Mouse (Mus musculus): ENCODE data around the gene Pkhd1. TPM values are rescaled to one million over a fixed set of nuclear protein-coding genes. Genes with fewer than 3 reads are reported as not detected.

Gene Pkhd1
- polyA plus RNA-seq, 1 experiment, result 1.1 TPM

DNA sequence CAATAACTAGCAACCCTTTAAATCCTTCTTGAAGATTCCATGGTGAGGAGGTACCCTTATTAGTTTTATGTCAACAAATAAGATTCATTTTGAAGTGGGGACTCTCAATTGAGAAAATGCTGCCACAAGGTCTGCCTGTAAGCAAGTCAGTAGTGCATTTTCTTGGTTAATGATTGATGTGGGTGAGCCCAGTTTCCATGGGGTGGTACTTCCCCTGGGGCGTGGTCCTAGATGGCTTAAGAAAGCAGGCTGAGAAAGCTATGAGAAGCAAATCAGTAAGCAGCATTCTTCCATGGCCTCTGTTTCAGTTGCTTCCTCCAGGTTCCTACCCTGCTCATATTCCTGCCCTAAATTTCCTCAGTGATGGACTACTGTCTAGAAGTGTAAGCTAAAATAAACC lies 253.4 kb downstream of the Pkhd1 start:
- no peak overlapping the region for H3K4me2 ChIP-seq (ENCODE audit: low read depth)
- no peak overlapping the region for H3K4me3 ChIP-seq
- H3K79me2 ChIP-seq (ENCODE audit: control insufficient read depth, insufficient read depth), result no peaks in the 10 kb centered on the region
- H3ac ChIP-seq (ENCODE audit: control insufficient read depth, insufficient read length), result no peak overlapping the region
- H3K36me3 ChIP-seq (ENCODE audit: control insufficient read depth, insufficient read depth), result no peaks in the 10 kb centered on the region
- no peak for TF ChIP-seq MYOG (IDR thresholded peaks at IDR 0.05; ENCODE audit: control insufficient read depth in 1 of 3, insufficient read depth in 1 of 3, insufficient read length in 2 of 3, low read depth in 2 of 3)
- no peaks in the 10 kb centered on the region for H3K27me3 ChIP-seq (ENCODE audit: control insufficient read depth, insufficient read depth, insufficient read length)

DNA sequence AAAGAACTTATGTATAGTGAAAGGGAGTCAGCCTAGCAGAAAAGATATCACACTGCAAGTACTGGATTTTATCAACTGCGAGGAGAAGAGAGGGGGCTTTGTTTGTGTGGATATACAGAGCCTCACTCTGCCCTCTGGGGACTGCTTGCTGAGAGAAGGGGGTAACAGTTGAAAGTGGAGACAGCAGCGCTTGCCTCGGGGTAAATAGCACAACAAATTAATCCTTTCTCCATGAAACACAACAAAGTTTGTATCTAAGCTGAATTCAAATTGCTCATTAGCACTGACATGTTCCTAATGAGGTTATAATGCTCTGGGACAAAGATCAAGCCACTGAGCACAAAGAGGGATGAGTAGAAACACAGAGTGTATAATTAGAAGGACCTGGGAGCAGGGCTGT lies 273.2 kb downstream of the Pkhd1 start:
- TF ChIP-seq USF1 (IDR thresholded peaks at IDR 0.05; ENCODE audit: low read depth) (no peak), SRF (IDR thresholded peaks at IDR 0.05; ENCODE audit: control insufficient read depth, insufficient read length, low read depth) (no peak), REST (IDR thresholded peaks at IDR 0.05; ENCODE audit: insufficient read depth, insufficient read length) (no peak), POLR2A (IDR thresholded peaks at IDR 0.05; ENCODE audit: insufficient read length, low read depth) (no peak), E2F4 (IDR thresholded peaks at IDR 0.05; ENCODE audit: insufficient read depth) (no peak), MAX (IDR thresholded peaks at IDR 0.05; ENCODE audit: low read depth) (no peak), TCF12 (IDR thresholded peaks at IDR 0.05; ENCODE audit: insufficient read depth, poor library complexity, severe bottlenecking) (no peak), TCF3 (IDR thresholded peaks at IDR 0.05; ENCODE audit: insufficient read length, low read depth) (no peak), CEBPB (IDR thresholded peaks at IDR 0.05; ENCODE audit: insufficient read depth, poor library complexity, severe bottlenecking) (no peak), POLR2AphosphoS2 (IDR thresholded peaks at IDR 0.05; ENCODE audit: insufficient read length, low read depth) (no peak), MYOD1 (IDR thresholded peaks at IDR 0.05; ENCODE audit: control insufficient read depth in 1 of 3, insufficient read length in 2 of 3, low read depth in 2 of 3) (no peak), MYOG (IDR thresholded peaks at IDR 0.05; ENCODE audit: control insufficient read depth in 1 of 3, insufficient read depth in 1 of 3, insufficient read length in 2 of 3, low read depth in 2 of 3) (no peak)
- no peak overlapping the region for H3ac ChIP-seq (ENCODE audit: control insufficient read depth, insufficient read length)

DNA sequence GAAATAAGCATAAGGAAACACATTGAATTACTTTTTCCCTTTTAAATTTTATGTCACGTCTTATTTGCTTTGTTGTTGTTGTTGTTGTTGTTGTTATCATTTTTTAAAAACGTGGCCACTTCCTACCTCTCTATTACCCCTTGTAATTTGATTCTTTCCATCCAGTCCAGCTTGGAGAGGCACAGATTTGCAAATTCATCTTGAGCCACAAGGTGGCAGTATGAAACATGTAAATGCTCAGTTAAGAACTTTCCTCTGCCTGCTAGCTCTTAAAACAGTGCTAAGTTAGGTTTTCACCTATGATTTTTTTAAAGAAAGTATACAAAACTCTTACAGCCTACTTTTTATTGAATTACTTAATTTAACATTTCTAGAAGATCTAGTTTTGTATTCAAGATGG lies 306.4 kb downstream of the Pkhd1 start:
- H3K4me3 ChIP-seq, result no peak overlapping the region
- TF ChIP-seq TCF12 (IDR thresholded peaks at IDR 0.05; ENCODE audit: insufficient read depth, poor library complexity, severe bottlenecking), result no peak
- TF ChIP-seq MYOG (IDR thresholded peaks at IDR 0.05; ENCODE audit: control insufficient read depth in 1 of 3, insufficient read depth in 1 of 3, insufficient read length in 2 of 3, low read depth in 2 of 3), result no peak
- no peak for TF ChIP-seq MAX (IDR thresholded peaks at IDR 0.05; ENCODE audit: low read depth)
- TF ChIP-seq TCF3 (IDR thresholded peaks at IDR 0.05; ENCODE audit: insufficient read length, low read depth), result no peak
- TF ChIP-seq POLR2AphosphoS2 (IDR thresholded peaks at IDR 0.05; ENCODE audit: insufficient read length, low read depth), result no peak
- no peak for TF ChIP-seq MYOD1 (IDR thresholded peaks at IDR 0.05; ENCODE audit: control insufficient read depth in 1 of 3, insufficient read length in 2 of 3, low read depth in 2 of 3)
- no peak overlapping the region for H3K4me2 ChIP-seq (ENCODE audit: low read depth)
- no peaks in the 10 kb centered on the region for H3K36me3 ChIP-seq (ENCODE audit: control insufficient read depth, insufficient read depth)
- H3K27me3 ChIP-seq (ENCODE audit: control insufficient read depth, insufficient read depth, insufficient read length), result no peaks in the 10 kb centered on the region
- no peak overlapping the region for H3ac ChIP-seq (ENCODE audit: control insufficient read depth, insufficient read length)
- H3K79me2 ChIP-seq (ENCODE audit: control insufficient read depth, insufficient read depth), result no peaks in the 10 kb centered on the region

More for the DNA sequence above, 273.2 kb downstream of the Pkhd1 start:
- Histone ChIP-seq H3K36me3 (ENCODE audit: control insufficient read depth, insufficient read depth) (no peaks in the 10 kb centered on the region), H3K4me2 (ENCODE audit: low read depth) (no peak overlapping the region), H3K27me3 (ENCODE audit: control insufficient read depth, insufficient read depth, insufficient read length) (no peaks in the 10 kb centered on the region), H3K4me3 (no peak overlapping the region), H3K79me2 (ENCODE audit: control insufficient read depth, insufficient read depth) (no peaks in the 10 kb centered on the region)

DNA sequence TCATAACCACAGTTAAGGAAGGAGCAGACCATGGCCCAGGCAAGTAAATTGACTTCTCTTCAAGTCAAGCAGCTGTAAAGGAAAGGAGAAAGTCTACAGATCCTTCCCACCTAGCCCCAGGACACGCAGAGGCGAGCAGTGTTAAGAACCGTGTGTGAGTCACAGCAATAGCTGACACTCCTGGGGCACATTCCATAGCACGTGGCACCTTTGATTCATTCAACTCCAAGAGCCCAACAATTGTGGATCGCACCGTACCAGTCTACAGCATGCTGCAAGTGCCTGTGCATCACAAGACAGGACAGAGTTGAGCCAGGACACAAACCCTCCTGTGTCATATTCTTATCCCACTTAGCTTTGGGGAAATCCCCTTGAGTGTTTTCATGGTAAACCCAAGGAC lies 306.9 kb downstream of the Pkhd1 start:
- no peak overlapping the region for H3ac ChIP-seq (ENCODE audit: control insufficient read depth, insufficient read length)
- no peak overlapping the region for H3K4me3 ChIP-seq
- TF ChIP-seq TCF12 (IDR thresholded peaks at IDR 0.05; ENCODE audit: insufficient read depth, poor library complexity, severe bottlenecking) (no peak), SRF (IDR thresholded peaks at IDR 0.05; ENCODE audit: control insufficient read depth, insufficient read length, low read depth) (no peak), TCF3 (IDR thresholded peaks at IDR 0.05; ENCODE audit: insufficient read length, low read depth) (no peak), E2F4 (IDR thresholded peaks at IDR 0.05; ENCODE audit: insufficient read depth) (no peak), REST (IDR thresholded peaks at IDR 0.05; ENCODE audit: insufficient read depth, insufficient read length) (no peak), MYOG (IDR thresholded peaks at IDR 0.05; ENCODE audit: control insufficient read depth in 1 of 3, insufficient read depth in 1 of 3, insufficient read length in 2 of 3, low read depth in 2 of 3) (no peak), CEBPB (IDR thresholded peaks at IDR 0.05; ENCODE audit: insufficient read depth, poor library complexity, severe bottlenecking) (no peak), MAX (IDR thresholded peaks at IDR 0.05; ENCODE audit: low read depth) (no peak), POLR2A (IDR thresholded peaks at IDR 0.05; ENCODE audit: insufficient read length, low read depth) (no peak), MYOD1 (IDR thresholded peaks at IDR 0.05; ENCODE audit: control insufficient read depth in 1 of 3, insufficient read length in 2 of 3, low read depth in 2 of 3) (no peak), USF1 (IDR thresholded peaks at IDR 0.05; ENCODE audit: low read depth) (no peak), POLR2AphosphoS2 (IDR thresholded peaks at IDR 0.05; ENCODE audit: insufficient read length, low read depth) (no peak)
- H3K27me3 ChIP-seq (ENCODE audit: control insufficient read depth, insufficient read depth, insufficient read length), result no peaks in the 10 kb centered on the region
- no peaks in the 10 kb centered on the region for H3K79me2 ChIP-seq (ENCODE audit: control insufficient read depth, insufficient read depth)
- no peak overlapping the region for H3K4me2 ChIP-seq (ENCODE audit: low read depth)
- no peaks in the 10 kb centered on the region for H3K36me3 ChIP-seq (ENCODE audit: control insufficient read depth, insufficient read depth)

DNA sequence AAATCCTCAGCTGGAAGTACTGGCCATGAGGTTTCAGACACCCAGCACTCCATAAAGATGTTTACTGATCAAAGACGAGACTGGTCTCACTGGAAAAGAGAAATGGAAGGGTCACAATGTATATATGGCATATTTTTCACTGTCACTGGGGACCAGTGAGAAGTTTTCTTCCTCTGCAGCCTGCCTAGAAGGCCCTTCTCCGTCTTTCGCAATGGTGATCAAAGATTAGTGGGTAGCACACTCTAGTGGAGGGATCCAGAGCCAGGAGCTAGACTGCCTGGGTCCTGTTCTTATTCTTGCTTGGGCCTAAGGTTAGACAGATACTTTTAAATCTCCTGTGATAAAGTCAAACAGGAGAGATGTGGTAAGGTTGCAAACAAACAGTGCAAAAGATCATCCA lies 311.7 kb downstream of the Pkhd1 start:
- no peak overlapping the region for H3K4me3 ChIP-seq
- TF ChIP-seq POLR2AphosphoS2 (IDR thresholded peaks at IDR 0.05; ENCODE audit: insufficient read length, low read depth), result no peak
- no peak for TF ChIP-seq REST (IDR thresholded peaks at IDR 0.05; ENCODE audit: insufficient read depth, insufficient read length)
- no peak for TF ChIP-seq MAX (IDR thresholded peaks at IDR 0.05; ENCODE audit: low read depth)
- no peak for TF ChIP-seq MYOD1 (IDR thresholded peaks at IDR 0.05; ENCODE audit: control insufficient read depth in 1 of 3, insufficient read length in 2 of 3, low read depth in 2 of 3)
- TF ChIP-seq POLR2A (IDR thresholded peaks at IDR 0.05; ENCODE audit: insufficient read length, low read depth), result no peak
- no peak for TF ChIP-seq USF1 (IDR thresholded peaks at IDR 0.05; ENCODE audit: low read depth)
- no peak for TF ChIP-seq E2F4 (IDR thresholded peaks at IDR 0.05; ENCODE audit: insufficient read depth)
- no peak for TF ChIP-seq CEBPB (IDR thresholded peaks at IDR 0.05; ENCODE audit: insufficient read depth, poor library complexity, severe bottlenecking)
- no peak for TF ChIP-seq TCF12 (IDR thresholded peaks at IDR 0.05; ENCODE audit: insufficient read depth, poor library complexity, severe bottlenecking)
- no peak for TF ChIP-seq SRF (IDR thresholded peaks at IDR 0.05; ENCODE audit: control insufficient read depth, insufficient read length, low read depth)
- no peak for TF ChIP-seq MYOG (IDR thresholded peaks at IDR 0.05; ENCODE audit: control insufficient read depth in 1 of 3, insufficient read depth in 1 of 3, insufficient read length in 2 of 3, low read depth in 2 of 3)
- no peak for TF ChIP-seq TCF3 (IDR thresholded peaks at IDR 0.05; ENCODE audit: insufficient read length, low read depth)
- no peaks in the 10 kb centered on the region for H3K27me3 ChIP-seq (ENCODE audit: control insufficient read depth, insufficient read depth, insufficient read length)
- H3K4me2 ChIP-seq (ENCODE audit: low read depth), result no peak overlapping the region
- no peaks in the 10 kb centered on the region for H3K36me3 ChIP-seq (ENCODE audit: control insufficient read depth, insufficient read depth)
- H3ac ChIP-seq (ENCODE audit: control insufficient read depth, insufficient read length), result no peak overlapping the region
- no peaks in the 10 kb centered on the region for H3K79me2 ChIP-seq (ENCODE audit: control insufficient read depth, insufficient read depth)
